Mouse (Mus musculus): ENCODE measurements at regions not wholly inside any gene's neighbourhood (a gene's known extent, or its start where the extent isn't known, plus 50 kb on each side); places are given as distances from the start of the nearest gene placed in this dataset.

- Histone ChIP-seq H3K9me3 (ENCODE audit: control insufficient read depth, low read length) (no peaks in the 10 kb centered on the region), H3K27me3 (replicated peaks; ENCODE audit: control insufficient read depth, insufficient read depth, low read length) (no peaks in the 10 kb centered on the region), H3K4me1 (ENCODE audit: control insufficient read depth, insufficient read depth, low read depth, low read length) (peaks cover 8% of the 10 kb centered on the region), H3K27ac (ENCODE audit: low read depth, low read length) (no peak overlapping the region), H3K9ac (ENCODE audit: low read depth, low read length) (no peak overlapping the region), H3K36me3 (ENCODE audit: control insufficient read depth, insufficient read depth, low read length) (no peaks in the 10 kb centered on the region), H3K4me3 (ENCODE audit: low read length) (no peak overlapping the region), H3K4me2 (ENCODE audit: low read length) (no peak overlapping the region)
- 86% methylated on average over 8 of the region's 8 CpGs for WGBS
- ATAC-seq: no peak
These were observed 211.5 kb downstream of the Galc start for GRCm38 (mm10) chr12:98047765-98048164.

- Histone ChIP-seq H3K9me3 (ENCODE audit: control insufficient read depth, low read length) (no peaks in the 10 kb centered on the region), H3K27me3 (replicated peaks; ENCODE audit: control insufficient read depth, insufficient read depth, low read length) (no peaks in the 10 kb centered on the region), H3K9ac (ENCODE audit: low read depth, low read length) (no peak overlapping the region), H3K4me2 (ENCODE audit: low read length) (no peak overlapping the region), H3K4me3 (ENCODE audit: low read length) (no peak overlapping the region), H3K36me3 (ENCODE audit: control insufficient read depth, insufficient read depth, low read length) (no peaks in the 10 kb centered on the region), H3K4me1 (ENCODE audit: control insufficient read depth, insufficient read depth, low read depth, low read length) (peaks cover 8% of the 10 kb centered on the region), H3K27ac (ENCODE audit: low read depth, low read length) (no peak overlapping the region)
- WGBS: 43% methylated on average over 11 of the region's 11 CpGs
- ATAC-seq: no peak
These were observed 212.5 kb downstream of the Galc start for GRCm38 (mm10) chr12:98046459-98047440.

GRCm38 (mm10) chr12:98045784-98046458 is 213.3 kb downstream of the Galc start:
- no peak overlapping the region for H3K27ac ChIP-seq (ENCODE audit: low read depth, low read length)
- no peak for ATAC-seq
- no peaks in the 10 kb centered on the region for H3K36me3 ChIP-seq (ENCODE audit: control insufficient read depth, insufficient read depth, low read length)
- WGBS: 67% methylated on average over 5 of the region's 5 CpGs
- H3K9me3 ChIP-seq (ENCODE audit: control insufficient read depth, low read length): no peaks in the 10 kb centered on the region
- H3K27me3 ChIP-seq (replicated peaks; ENCODE audit: control insufficient read depth, insufficient read depth, low read length): no peaks in the 10 kb centered on the region
- no peak overlapping the region for H3K9ac ChIP-seq (ENCODE audit: low read depth, low read length)
- H3K4me1 ChIP-seq (ENCODE audit: control insufficient read depth, insufficient read depth, low read depth, low read length): peaks cover 8% of the 10 kb centered on the region
- H3K4me2 ChIP-seq (ENCODE audit: low read length): no peak overlapping the region
- H3K4me3 ChIP-seq (ENCODE audit: low read length): no peak overlapping the region

- Histone ChIP-seq H3K4me1 (ENCODE audit: control insufficient read depth, insufficient read depth, low read depth, low read length) (no peaks in the 10 kb centered on the region), H3K4me3 (ENCODE audit: low read length) (no peak overlapping the region), H3K4me2 (ENCODE audit: low read length) (no peak overlapping the region), H3K27ac (ENCODE audit: low read depth, low read length) (no peak overlapping the region), H3K9ac (ENCODE audit: low read depth, low read length) (no peak overlapping the region), H3K36me3 (ENCODE audit: control insufficient read depth, insufficient read depth, low read length) (no peaks in the 10 kb centered on the region), H3K9me3 (ENCODE audit: control insufficient read depth, low read length) (no peaks in the 10 kb centered on the region), H3K27me3 (replicated peaks; ENCODE audit: control insufficient read depth, insufficient read depth, low read length) (no peaks in the 10 kb centered on the region)
- no peak for ATAC-seq
- 70% methylated on average over 5 of the region's 5 CpGs for WGBS
These were observed 215.8 kb downstream of the Galc start for GRCm38 (mm10) chr12:98043436-98043835.

GRCm38 (mm10) chr12:98039677-98040076 is 219.6 kb downstream of the Galc start:
- WGBS: 84% methylated on average over 4 of the region's 4 CpGs
- Histone ChIP-seq H3K4me2 (ENCODE audit: low read length) (no peak overlapping the region), H3K27me3 (replicated peaks; ENCODE audit: control insufficient read depth, insufficient read depth, low read length) (no peaks in the 10 kb centered on the region), H3K9me3 (ENCODE audit: control insufficient read depth, low read length) (no peaks in the 10 kb centered on the region), H3K36me3 (ENCODE audit: control insufficient read depth, insufficient read depth, low read length) (no peaks in the 10 kb centered on the region), H3K9ac (ENCODE audit: low read depth, low read length) (no peak overlapping the region), H3K4me1 (ENCODE audit: control insufficient read depth, insufficient read depth, low read depth, low read length) (no peaks in the 10 kb centered on the region), H3K27ac (ENCODE audit: low read depth, low read length) (no peak overlapping the region), H3K4me3 (ENCODE audit: low read length) (no peak overlapping the region)
- ATAC-seq: no peak

- 39% methylated on average over 6 of the region's 6 CpGs for WGBS
- no peaks in the 10 kb centered on the region for H3K9me3 ChIP-seq (ENCODE audit: control insufficient read depth, low read length)
- H3K4me3 ChIP-seq (ENCODE audit: low read length): no peak overlapping the region
- no peak overlapping the region; the same call in 1 of the 2 replicates for H3K27ac ChIP-seq (ENCODE audit: low read depth, low read length)
- no peaks in the 10 kb centered on the region for H3K27me3 ChIP-seq (replicated peaks; ENCODE audit: control insufficient read depth, insufficient read depth, low read length)
- H3K4me1 ChIP-seq (ENCODE audit: control insufficient read depth, insufficient read depth, low read depth, low read length): no peaks in the 10 kb centered on the region
- peak; percentile 67 for ATAC-seq
- no peaks in the 10 kb centered on the region for H3K36me3 ChIP-seq (ENCODE audit: control insufficient read depth, insufficient read depth, low read length)
- no peak overlapping the region for H3K9ac ChIP-seq (ENCODE audit: low read depth, low read length)
- no peak overlapping the region for H3K4me2 ChIP-seq (ENCODE audit: low read length)
These were observed 235.6 kb downstream of the Galc start for GRCm38 (mm10) chr12:98023655-98024054.

- H3K4me2 ChIP-seq (ENCODE audit: low read length): no peak overlapping the region
- H3K9ac ChIP-seq (ENCODE audit: low read depth, low read length): no peak overlapping the region
- no peaks in the 10 kb centered on the region for H3K4me1 ChIP-seq (ENCODE audit: control insufficient read depth, insufficient read depth, low read depth, low read length)
- no peaks in the 10 kb centered on the region for H3K36me3 ChIP-seq (ENCODE audit: control insufficient read depth, insufficient read depth, low read length)
- 38% methylated on average over 8 of the region's 8 CpGs for WGBS
- no peaks in the 10 kb centered on the region for H3K9me3 ChIP-seq (ENCODE audit: control insufficient read depth, low read length)
- H3K4me3 ChIP-seq (ENCODE audit: low read length): no peak overlapping the region
- no peaks in the 10 kb centered on the region for H3K27me3 ChIP-seq (replicated peaks; ENCODE audit: control insufficient read depth, insufficient read depth, low read length)
- H3K27ac ChIP-seq (ENCODE audit: low read depth, low read length): no peak overlapping the region
- ATAC-seq: no peak
These were observed 244.5 kb downstream of the Galc start for GRCm38 (mm10) chr12:98014607-98015278.

GRCm38 (mm10) chr12:98009175-98009574 is 250.1 kb downstream of the Galc start:
- Histone ChIP-seq H3K9ac (ENCODE audit: low read depth, low read length) (no peak overlapping the region), H3K27me3 (replicated peaks; ENCODE audit: control insufficient read depth, insufficient read depth, low read length) (no peaks in the 10 kb centered on the region), H3K4me1 (ENCODE audit: control insufficient read depth, insufficient read depth, low read depth, low read length) (no peaks in the 10 kb centered on the region; the same call in 1 of the 2 replicates), H3K9me3 (ENCODE audit: control insufficient read depth, low read length) (no peaks in the 10 kb centered on the region), H3K27ac (ENCODE audit: low read depth, low read length) (no peak overlapping the region), H3K36me3 (ENCODE audit: control insufficient read depth, insufficient read depth, low read length) (no peaks in the 10 kb centered on the region), H3K4me2 (ENCODE audit: low read length) (no peak overlapping the region), H3K4me3 (ENCODE audit: low read length) (no peak overlapping the region)
- no peak for ATAC-seq
- WGBS: 85% methylated on average over 2 of the region's 2 CpGs

All from hindbrain, embryonic 16.5 days (tissue).